Mouse (Mus musculus) heart, embryonic 14.5 days (tissue): ENCODE measurements around the gene Cd34. TPM values are rescaled to one million over a fixed set of nuclear protein-coding genes. Genes with fewer than 3 reads are reported as not detected.

ENCODE experiments used
- ATAC-seq: fragments of 200-750 bp; cut with Nextera tagmentation; 2 replicates; pipeline ENCODE4 v1.8.0; 2017; ENCODE audit warnings: low read depth, moderate TSS enrichment; ENCODE audit not compliant: insufficient number of reproducible peaks, insufficient read depth, low FRiP score
- H3K27ac ChIP-seq, 2 experiments: fragments of 200-500 bp in 1 of 2; fragments of 300-500 bp in 1 of 2; sonication (generic) in 1 of 2; replicated peaks in 1 of 2; 2 replicates each; pipeline ENCODE4 v1.5.1; 2012 to 2014; ENCODE audit warnings: low read depth in 2 of 2, low read length in 2 of 2, control low read depth in 1 of 2, mild to moderate bottlenecking in 1 of 2, mixed read lengths in 1 of 2; ENCODE audit not compliant: control insufficient read depth in 1 of 2, insufficient read depth in 1 of 2
- H3K27me3 ChIP-seq: fragments of 300-500 bp; sonication (generic); 2 replicates; pipeline ENCODE4 v1.6.1; 2014; ENCODE audit warnings: mild to moderate bottlenecking, low read length, control low read depth; ENCODE audit not compliant: control insufficient read depth, insufficient read depth
- H3K36me3 ChIP-seq: fragments of 300-500 bp; sonication (generic); 2 replicates; pipeline ENCODE4 v1.6.1; 2014; ENCODE audit warnings: mild to moderate bottlenecking, control low read depth, low read length, mixed read lengths; ENCODE audit not compliant: control insufficient read depth, insufficient read depth
- H3K4me1 ChIP-seq, 2 experiments: fragments of 200-500 bp in 1 of 2; fragments of 300-500 bp in 1 of 2; sonication (generic) in 1 of 2; 2 replicates each; pipeline ENCODE4 v1.6.1; 2012 to 2014; ENCODE audit warnings: low read length in 2 of 2, control low read depth in 1 of 2, mixed read lengths in 1 of 2; ENCODE audit not compliant: control insufficient read depth in 2 of 2, insufficient read depth in 2 of 2
- H3K4me2 ChIP-seq: fragments of 300-500 bp; sonication (generic); 2 replicates; pipeline ENCODE4 v1.6.1; 2014; ENCODE audit warnings: mild to moderate bottlenecking, low read length
- H3K4me3 ChIP-seq, 2 experiments: fragments of 200-500 bp in 1 of 2; fragments of 300-500 bp in 1 of 2; sonication (generic) in 1 of 2; 2 replicates each; pipeline ENCODE4 v1.5.1; 2012 to 2014; ENCODE audit warnings: low read length in 2 of 2, mild to moderate bottlenecking in 2 of 2, control low read depth in 1 of 2, low read depth in 1 of 2, moderate library complexity in 1 of 2; ENCODE audit not compliant: control insufficient read depth in 1 of 2, insufficient read depth in 1 of 2
- H3K9ac ChIP-seq: fragments of 300-500 bp; sonication (generic); 2 replicates; pipeline ENCODE4 v1.6.1; 2014; ENCODE audit warnings: mild to moderate bottlenecking, low read length
- H3K9me3 ChIP-seq: fragments of 300-500 bp; sonication (generic); 2 replicates; pipeline ENCODE4 v1.6.1; 2016; ENCODE audit warnings: low read length, control low read depth; ENCODE audit not compliant: control insufficient read depth
- WGBS: fragments of 180-500 bp; shearing (Covaris S2); extraction: QIAGEN DNeasy Blood & Tissue Kit; methylation state at CpG from one replicate; pipeline ENCODE4 v1.1.7; 2014; 5-methylcytosine and 5-hydroxymethylcytosine counted together
- polyA plus RNA-seq: library from polyadenylated mRNA; unstranded; fragments of >200 nt; fragmentation: Nextera tagmentation; extraction: Ambion mirVana; gene quantifications from 2 replicates; pipeline ENCODE4 v1.2.1, GENCODE M21; 2014

Gene Cd34
- polyA plus RNA-seq, 1 experiment from 2014 or later: 103 TPM

DNA sequence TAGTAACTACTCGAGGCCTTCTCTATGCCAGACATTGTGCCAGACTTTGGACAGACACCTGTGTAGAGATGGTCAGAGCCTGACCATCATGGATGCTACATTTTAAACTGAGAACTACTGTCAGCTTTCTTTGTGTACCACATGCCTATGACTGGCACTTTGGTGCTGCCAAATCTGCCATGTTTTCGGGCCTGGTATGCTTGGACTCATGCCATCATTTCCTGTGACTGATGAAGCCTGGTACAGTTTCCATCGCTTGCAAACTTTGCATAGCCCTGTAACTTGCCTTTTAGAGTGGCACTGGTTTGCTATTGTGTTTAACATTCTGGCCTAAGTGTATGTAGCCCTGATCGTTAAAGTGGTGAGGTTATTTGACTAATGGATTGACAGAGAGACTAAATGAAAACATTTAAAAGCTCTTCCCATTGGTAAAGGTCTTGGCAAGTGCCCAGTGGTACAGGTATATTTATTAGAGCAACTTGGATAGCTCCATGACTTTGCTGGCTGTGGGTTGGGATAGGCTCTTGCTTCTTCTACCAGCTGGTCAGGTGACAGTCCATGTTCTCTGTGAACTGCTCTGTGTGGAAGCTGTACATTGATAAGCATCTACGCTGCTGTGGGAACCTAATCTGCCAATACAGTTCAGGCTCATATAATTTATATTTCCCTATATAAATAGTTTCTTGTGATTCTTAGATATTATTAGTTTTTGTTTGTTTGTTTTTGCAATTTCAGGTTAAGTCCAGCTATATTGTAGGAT lies 44.5 kb downstream of the Cd34 start:
- WGBS: 78% methylated on average over 5 of the region's 5 CpGs
- Histone ChIP-seq H3K36me3 (no peaks in the 10 kb centered on the region), H3K9ac (no peak overlapping the region), H3K9me3 (no peaks in the 10 kb centered on the region), H3K4me3 (no peak overlapping the region), H3K4me1 (0 out of 4 replicates have a peak, but pooled peaks cover 0 to under 1% of the 10 kb centered on the region in 2 experiments), H3K4me2 (no peak overlapping the region), H3K27ac (no peak overlapping the region), H3K27me3 (no peaks in the 10 kb centered on the region)
- ATAC-seq: no peak

DNA sequence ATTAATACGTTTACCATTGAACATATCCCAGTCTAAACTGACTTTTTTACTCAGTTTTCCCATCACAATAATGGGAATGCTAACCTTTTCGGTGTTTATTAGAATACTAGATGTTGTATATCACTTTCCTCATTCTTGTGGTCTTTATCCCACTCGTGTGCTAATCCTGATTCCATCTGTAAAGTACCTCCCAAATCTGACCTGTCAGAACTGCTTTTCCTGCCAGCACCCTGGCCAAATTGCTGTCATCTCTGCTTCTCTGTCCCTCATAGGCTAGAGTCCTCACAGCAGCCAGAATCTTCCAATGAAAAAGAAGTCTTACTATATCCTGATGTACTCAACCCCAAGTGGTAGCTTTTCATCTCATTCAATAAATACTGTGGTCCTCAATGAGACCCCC lies 46.3 kb downstream of the Cd34 start:
- Histone ChIP-seq H3K36me3 (no peaks in the 10 kb centered on the region), H3K4me2 (no peak overlapping the region), H3K9ac (no peak overlapping the region), H3K4me1 (no peaks in the 10 kb centered on the region), H3K9me3 (no peaks in the 10 kb centered on the region), H3K27me3 (no peaks in the 10 kb centered on the region), H3K27ac (no peak overlapping the region), H3K4me3 (no peak overlapping the region)
- no peak for ATAC-seq
- 78% methylated on average over 3 of the region's 3 CpGs for WGBS

DNA sequence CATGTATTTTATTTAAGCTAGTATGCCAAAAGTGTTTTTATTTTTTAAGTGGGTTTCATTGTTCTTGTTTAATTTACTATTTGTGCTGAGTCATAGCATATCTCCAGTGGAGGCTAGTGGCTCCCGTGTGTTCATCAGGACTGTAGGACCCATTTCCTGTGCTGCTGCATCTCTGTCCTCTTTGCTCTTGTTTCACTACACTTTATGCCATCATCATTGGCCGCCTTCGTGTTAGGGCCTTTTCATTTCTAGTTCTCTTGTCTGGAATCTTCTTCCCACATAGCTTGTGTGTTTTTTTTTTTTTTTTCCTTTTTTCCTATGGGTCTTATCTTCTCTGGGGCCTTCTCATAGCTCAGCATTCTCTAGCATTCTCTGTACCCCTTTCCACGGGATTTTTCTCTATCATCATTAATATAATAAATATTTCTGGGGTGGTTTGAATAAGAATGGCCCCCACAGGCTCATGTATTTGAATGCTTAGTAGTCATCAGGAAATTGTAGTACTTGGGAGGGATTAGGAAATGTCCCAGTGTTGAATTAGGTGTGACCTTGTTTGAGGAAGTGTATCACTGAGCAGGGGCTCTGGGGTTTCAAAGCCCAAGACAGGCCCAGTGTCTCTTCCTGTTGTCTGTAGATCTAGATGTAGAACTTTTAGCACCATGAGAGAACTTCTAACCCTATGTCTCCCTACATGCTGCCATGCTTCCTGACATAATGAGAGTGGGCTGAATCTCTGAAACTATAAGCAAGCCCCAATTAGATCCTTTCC lies 47.0 kb downstream of the Cd34 start:
- Histone ChIP-seq H3K36me3 (no peaks in the 10 kb centered on the region), H3K4me2 (no peak overlapping the region), H3K4me3 (no peak overlapping the region), H3K27ac (no peak overlapping the region), H3K27me3 (no peaks in the 10 kb centered on the region), H3K9me3 (no peaks in the 10 kb centered on the region), H3K9ac (no peak overlapping the region), H3K4me1 (no peaks in the 10 kb centered on the region)
- WGBS: 63% methylated on average over 4 of the region's 4 CpGs
- no peak for ATAC-seq

DNA sequence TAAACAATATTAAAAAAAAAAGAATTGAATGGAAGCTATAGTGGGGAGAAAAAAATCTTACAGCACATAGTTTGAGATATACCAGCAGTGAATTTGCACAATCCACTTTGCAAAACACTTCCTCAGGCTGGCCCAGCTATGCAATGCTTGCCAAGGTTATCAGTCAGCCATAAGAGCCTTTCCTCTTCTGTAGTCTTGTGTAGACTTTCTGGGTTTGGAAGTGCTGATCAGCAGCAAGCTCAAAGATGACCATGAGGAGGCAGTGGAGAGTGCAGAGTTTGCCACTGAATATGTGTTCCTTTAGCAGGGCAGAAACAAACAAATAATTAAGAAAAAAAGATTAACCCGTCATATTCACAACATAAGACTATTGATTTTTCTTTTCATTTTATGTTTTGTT lies 50.4 kb downstream of the Cd34 start:
- no peaks in the 10 kb centered on the region for H3K36me3 ChIP-seq
- no peaks in the 10 kb centered on the region for H3K9me3 ChIP-seq
- H3K27ac ChIP-seq: no peak overlapping the region
- no peak overlapping the region for H3K4me3 ChIP-seq
- 85% methylated on average over 1 of the region's 1 CpGs for WGBS
- peaks cover 4 to 9% of the 10 kb centered on the region in 2 experiments for H3K4me1 ChIP-seq
- no peak overlapping the region for H3K4me2 ChIP-seq
- no peak for ATAC-seq
- no peaks in the 10 kb centered on the region for H3K27me3 ChIP-seq
- H3K9ac ChIP-seq: no peak overlapping the region

DNA sequence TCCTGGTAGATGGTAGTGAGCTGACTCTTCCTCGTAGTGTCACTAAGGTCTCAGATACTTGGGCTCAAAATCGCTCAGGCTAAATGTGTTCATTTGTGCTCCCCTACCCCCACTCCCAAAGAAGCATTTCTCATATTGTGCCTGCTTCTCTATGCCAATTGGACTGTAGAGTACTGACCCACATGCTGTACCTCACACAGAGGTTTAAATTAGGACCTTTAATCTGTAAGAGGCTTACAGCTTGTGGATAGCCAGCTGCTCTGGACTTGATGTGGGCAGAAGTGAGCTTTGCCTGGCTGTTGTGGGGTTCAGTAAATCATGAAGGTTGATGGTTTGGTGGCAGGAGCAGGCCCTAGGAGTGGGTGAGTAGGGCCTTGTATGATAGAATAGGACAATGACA lies 52.4 kb downstream of the Cd34 start:
- Histone ChIP-seq H3K36me3 (no peaks in the 10 kb centered on the region), H3K4me2 (no peak overlapping the region), H3K4me1 (peaks cover 4 to 9% of the 10 kb centered on the region in 2 experiments), H3K27me3 (no peaks in the 10 kb centered on the region), H3K4me3 (no peak overlapping the region), H3K9me3 (no peaks in the 10 kb centered on the region), H3K27ac (no peak overlapping the region), H3K9ac (no peak overlapping the region)
- 81% methylated on average over 2 of the region's 2 CpGs for WGBS
- ATAC-seq: no peak

DNA sequence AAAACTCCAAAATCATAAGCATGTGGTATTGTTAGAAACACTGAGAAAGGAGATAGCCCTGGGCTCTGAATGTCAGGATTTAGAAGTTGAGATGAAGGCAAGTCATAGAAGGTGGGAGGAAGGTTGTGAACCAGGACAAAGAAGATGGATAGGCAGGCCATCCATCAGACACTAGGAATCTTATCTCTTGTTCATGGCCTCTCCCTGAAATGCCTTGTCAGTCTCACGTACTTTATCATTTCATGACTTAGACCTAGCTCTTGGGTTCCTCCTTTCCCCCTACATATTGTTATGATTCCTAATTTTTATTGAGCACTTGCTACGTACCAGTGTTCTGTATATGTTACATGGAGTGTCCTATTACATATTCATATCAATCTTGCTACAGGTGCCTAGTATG lies 53.0 kb downstream of the Cd34 start:
- Histone ChIP-seq H3K9ac (no peak overlapping the region), H3K4me1 (peaks cover 4 to 9% of the 10 kb centered on the region in 2 experiments), H3K36me3 (no peaks in the 10 kb centered on the region), H3K27me3 (no peaks in the 10 kb centered on the region), H3K9me3 (no peaks in the 10 kb centered on the region), H3K4me2 (no peak overlapping the region), H3K27ac (no peak overlapping the region), H3K4me3 (no peak overlapping the region)
- ATAC-seq: no peak
- WGBS: 82% methylated on average over 2 of the region's 2 CpGs

DNA sequence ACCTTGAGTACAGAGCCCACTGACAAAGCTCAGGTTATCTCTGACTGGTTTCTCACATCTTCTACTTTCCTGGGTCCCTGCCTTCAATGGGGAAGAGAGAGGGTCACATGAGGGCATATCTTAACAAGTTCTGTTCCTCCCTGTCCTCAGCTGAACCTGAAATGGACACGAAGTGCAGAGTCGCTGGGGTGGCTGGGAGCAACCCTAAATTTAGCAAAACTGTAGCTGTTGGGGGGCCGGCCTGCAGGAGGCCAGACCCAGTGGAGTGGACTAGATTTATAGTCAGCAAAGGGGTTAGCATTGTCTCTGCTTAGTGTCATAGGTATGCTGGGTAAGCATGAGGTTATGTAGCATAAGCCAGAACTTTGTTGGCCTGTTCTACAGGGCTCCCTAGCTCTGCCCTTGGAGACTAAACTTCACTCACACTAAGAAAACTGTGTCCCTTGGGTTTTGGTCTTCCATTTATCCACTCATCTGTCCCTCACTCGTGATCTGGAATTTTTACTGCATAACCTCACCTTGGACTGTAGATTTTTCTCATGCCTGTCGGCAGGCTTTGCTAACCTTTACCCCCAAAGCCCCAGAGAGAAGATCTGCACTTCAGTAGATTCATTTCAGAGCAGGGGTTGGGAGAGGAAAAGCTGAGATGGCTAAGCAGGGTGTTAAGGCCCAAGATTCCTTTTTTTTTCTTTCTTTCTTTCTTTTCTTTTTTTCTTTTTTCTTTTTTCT lies 54.1 kb downstream of the Cd34 start:
- H3K27me3 ChIP-seq: no peaks in the 10 kb centered on the region
- H3K9me3 ChIP-seq: no peaks in the 10 kb centered on the region
- peaks cover 4 to 9% of the 10 kb centered on the region in 2 experiments for H3K4me1 ChIP-seq
- no peak overlapping the region for H3K9ac ChIP-seq
- ATAC-seq: no peak
- 30% methylated on average over 5 of the region's 5 CpGs for WGBS
- no peaks in the 10 kb centered on the region for H3K36me3 ChIP-seq
- no peak overlapping the region for H3K4me3 ChIP-seq
- H3K4me2 ChIP-seq: no peak overlapping the region
- H3K27ac ChIP-seq: no peak overlapping the region
